Mouse (Mus musculus): Measurements from ENCODE around the gene Arhgap22.

Arhgap22 gene

GRCm38 (mm10) chr14:33215163-33215562, 1.3 kb downstream of the Arhgap22 start:
- DNase-seq = no peak

- no peak for DNase-seq
Measured at GRCm38 (mm10) chr14:33216343-33217208, 2.8 kb downstream of the Arhgap22 start.

- no peak for DNase-seq
Measured at GRCm38 (mm10) chr14:33225235-33225634, 11.4 kb downstream of the Arhgap22 start.

- DNase-seq = no peak
Measured at GRCm38 (mm10) chr14:33230672-33231071, 16.8 kb downstream of the Arhgap22 start.

GRCm38 (mm10) chr14:33231311-33231710, 17.5 kb downstream of the Arhgap22 start:
- no peak for DNase-seq

GRCm38 (mm10) chr14:33232048-33232447, 18.2 kb downstream of the Arhgap22 start:
- no peak for DNase-seq

GRCm38 (mm10) chr14:33235661-33236060, 21.8 kb downstream of the Arhgap22 start:
- no peak for DNase-seq

- no peak for DNase-seq
Measured at GRCm38 (mm10) chr14:33240400-33240799, 26.6 kb downstream of the Arhgap22 start.

- no peak for DNase-seq
Measured at GRCm38 (mm10) chr14:33243261-33243660, 29.4 kb downstream of the Arhgap22 start.

- DNase-seq = no peak
Measured at GRCm38 (mm10) chr14:33244519-33244918, 30.7 kb downstream of the Arhgap22 start.

- no peak for DNase-seq
Measured at GRCm38 (mm10) chr14:33244946-33245345, 31.1 kb downstream of the Arhgap22 start.

- DNase-seq = no peak
Measured at GRCm38 (mm10) chr14:33246476-33246875, 32.6 kb downstream of the Arhgap22 start.

- peak; percentile 45 for DNase-seq
Measured at GRCm38 (mm10) chr14:33247623-33248022, 33.8 kb downstream of the Arhgap22 start.

- DNase-seq = no peak
Measured at GRCm38 (mm10) chr14:33248741-33249140, 34.9 kb downstream of the Arhgap22 start.

GRCm38 (mm10) chr14:33250215-33250939, 36.6 kb downstream of the Arhgap22 start:
- peak; percentile 22 for DNase-seq

GRCm38 (mm10) chr14:33250956-33251745, 37.3 kb downstream of the Arhgap22 start:
- DNase-seq = no peak

- DNase-seq = no peak
Measured at GRCm38 (mm10) chr14:33258256-33258655, 44.4 kb downstream of the Arhgap22 start.

- no peak for DNase-seq
Measured at GRCm38 (mm10) chr14:33260131-33260530, 46.3 kb downstream of the Arhgap22 start.

- DNase-seq = no peak
Measured at GRCm38 (mm10) chr14:33264795-33265194, 51.0 kb downstream of the Arhgap22 start.

GRCm38 (mm10) chr14:33276240-33276639, 62.4 kb downstream of the Arhgap22 start:
- DNase-seq = no peak

- DNase-seq = no peak
Measured at GRCm38 (mm10) chr14:33278374-33278773, 64.5 kb downstream of the Arhgap22 start.

- no peak for DNase-seq
Measured at GRCm38 (mm10) chr14:33280921-33281320, 67.1 kb downstream of the Arhgap22 start.

- DNase-seq = no peak
Measured at GRCm38 (mm10) chr14:33282447-33282846, 68.6 kb downstream of the Arhgap22 start.

Measured in kidney, adult 11 months (tissue).